ENCODE assay signal across 8 mouse cellular contexts in genomic region chr19:60580582-60581339, GRCm38 (mm10). TPM values are rescaled to one million over a fixed set of nuclear protein-coding genes. Genes with fewer than 3 reads are reported as not detected.
DNase-seq lines count a peak whose midpoint lies in the region; ATAC-seq lines count a peak whose summit lies in the region.

Gene Cacul1 (minus strand): TSS chr19:60581025.

- intact Hi-C loops in gastrocnemius, postnatal 14 days (cut with DNase I; ENCODE audit: low total_unique reads) = no loop called here
- intact Hi-C loops in left cerebral cortex, postnatal 10 days (cut with DNase I) = loop anchor here (5.0 kb wide), 1 partner anchor 177 kb away; the partner anchor contains the start of gene Nanos1

- ATAC-seq in inflammation-experienced regulatory T-cells, adult 6 months = peak; percentile 86
- ATAC-seq in megakaryocyte-erythroid progenitor cell, adult 5-6 weeks (replicated peaks; ENCODE audit: low FRiP score, low TSS enrichment, poor library complexity, severe bottlenecking) = peak; percentile 97

- peak; percentile 98 to 99 for DNase-seq in adrenal gland, adult (ENCODE audit: inconsistent age in 2 of 2, low spot score in 1 of 2)
- peak; percentile 99 for DNase-seq in embryo, embryonic 10.5 days (ENCODE audit: low spot score)
- DNase-seq in gastrocnemius, postnatal 14 days = peak; percentile 97
- DNase-seq in left cerebral cortex, postnatal 10 days (ENCODE audit: extremely low spot score in 1 of 2, low spot score in 2 of 2) = peak; percentile 92 to 98
- DNase-seq in right cerebral cortex, postnatal 25 days = peak; percentile 93
- DNase-seq in urinary bladder, postnatal 4 days (ENCODE audit: low spot score in 2 of 2) = peak; percentile 94 to 97

RNA-seq across cellular contexts. Expression of gene Cacul1, which starts in this region (rescaled TPM):
- 10 to 100 TPM; 25.4 to 26.0 TPM for total RNA-seq in gastrocnemius, postnatal 14 days (2021)
- 10 to 100 TPM; 15.9 to 34.0 (median 29.7) TPM for polyA plus RNA-seq in inflammation-experienced regulatory T-cells, adult 6 months (2017; shearing (Covaris generic))
- 10 to 100 TPM; 42.3 to 45.6 TPM for total RNA-seq in left cerebral cortex, postnatal 10 days (2021)
- total RNA-seq in megakaryocyte-erythroid progenitor cell, adult 5-6 weeks (2014; fragmentation: Nextera tagmentation) = 19.8 and 27.2 TPM in 2 replicates
- total RNA-seq in megakaryocyte-erythroid progenitor cell, adult 5-6 weeks (2017) = 30.2 and 38.6 TPM in 2 replicates

Comparison
In these comparisons a context has a peak if more than half of its experiments do, and no peak if none do; other contexts are left out.
1. Peak in every context shown above with its lines: DNase-seq and ATAC-seq.